Mouse (Mus musculus): ENCODE results near the gene Abca5. TPM values are rescaled to one million over a fixed set of nuclear protein-coding genes. Genes with fewer than 3 reads are reported as not detected.

Abca5 gene
- polyA plus RNA-seq, 1 experiment from 2014 or later, result 2.2 TPM

DNA sequence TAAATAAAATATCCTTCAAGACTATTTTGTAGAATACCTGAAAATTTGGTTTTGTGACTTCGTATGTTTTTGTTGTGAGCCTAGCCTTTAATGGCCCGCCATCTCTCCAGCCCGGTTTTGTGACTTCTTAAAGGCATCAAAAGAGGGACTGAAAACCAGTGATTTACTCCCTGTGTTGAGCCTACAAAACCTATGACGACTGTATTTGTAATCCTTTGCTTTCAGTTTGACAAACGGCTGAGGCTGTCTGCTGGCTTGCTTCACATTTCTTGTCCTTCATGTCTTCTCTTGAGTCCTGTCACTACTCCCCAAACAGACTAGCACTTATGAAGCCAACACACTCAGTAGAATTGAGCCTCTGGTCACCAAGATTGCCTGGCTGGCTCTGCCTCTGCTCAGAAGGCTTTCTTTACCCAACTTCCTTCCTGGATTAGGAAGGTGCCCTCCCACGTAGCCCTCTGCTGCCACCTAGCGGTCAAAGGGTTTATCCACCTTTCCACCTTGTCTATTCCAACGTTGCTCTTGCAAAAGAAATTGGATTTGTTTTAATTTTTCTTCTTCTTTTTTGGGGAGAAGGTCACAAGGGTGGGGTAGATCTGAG is 69.2 kb downstream of the Abca5 start:
- peak; percentile 99 for TF ChIP-seq CTCF (IDR thresholded peaks at IDR 0.05; ENCODE audit: low read depth)
- Histone ChIP-seq H3K9me3 (replicated peaks; ENCODE audit: low read length) (no peaks in the 10 kb centered on the region), H3K4me1 (replicated peaks; ENCODE audit: insufficient read depth, low read length) (no peaks in the 10 kb centered on the region), H3K4me3 (replicated peaks; ENCODE audit: low read depth, low read length) (no peak overlapping the region), H3K27me3 (ENCODE audit: insufficient read depth, low read length) (no peaks in the 10 kb centered on the region), H3K27ac (no peak overlapping the region), H3K4me2 (ENCODE audit: low read length) (no peak overlapping the region), H3K9ac (ENCODE audit: low read depth, low read length) (no peak overlapping the region), H3K36me3 (ENCODE audit: insufficient read depth, low read length) (no peaks in the 10 kb centered on the region)
- peak; percentile 93 for DNase-seq (ENCODE audit: low spot score)
- 35% methylated on average over 8 of the region's 8 CpGs for WGBS
- peak; percentile 54; the same call in 1 of the 2 replicates for ATAC-seq (replicated peaks; ENCODE audit: low FRiP score, low read depth)

DNA sequence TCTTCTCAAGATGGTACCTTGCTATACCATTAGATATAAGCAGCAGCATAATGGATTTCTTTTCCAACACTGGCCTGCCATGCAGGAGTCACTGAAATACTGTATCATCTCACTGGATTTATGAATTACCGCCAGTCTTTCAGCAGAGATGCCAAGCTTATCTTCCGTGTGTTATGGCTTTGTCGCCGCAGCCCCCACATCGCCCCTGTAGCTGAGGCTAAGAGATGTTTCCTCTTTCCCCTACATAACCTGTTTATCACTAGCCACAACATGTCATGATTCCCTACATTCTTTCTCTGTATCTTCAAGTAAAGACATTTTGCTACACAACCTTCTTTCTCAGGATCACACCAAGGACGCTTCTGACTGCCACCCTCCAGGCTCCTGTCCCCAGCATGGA is 70.3 kb downstream of the Abca5 start:
- H3K36me3 ChIP-seq (ENCODE audit: insufficient read depth, low read length), result no peaks in the 10 kb centered on the region
- no peak overlapping the region for H3K4me3 ChIP-seq (replicated peaks; ENCODE audit: low read depth, low read length)
- 88% methylated on average over 6 of the region's 6 CpGs for WGBS
- H3K4me2 ChIP-seq (ENCODE audit: low read length), result no peak overlapping the region
- H3K27ac ChIP-seq, result no peak overlapping the region
- no peaks in the 10 kb centered on the region for H3K27me3 ChIP-seq (ENCODE audit: insufficient read depth, low read length)
- no peaks in the 10 kb centered on the region for H3K4me1 ChIP-seq (replicated peaks; ENCODE audit: insufficient read depth, low read length)
- ATAC-seq (replicated peaks; ENCODE audit: low FRiP score, low read depth) (no peak), DNase-seq (ENCODE audit: low spot score) (no peak)
- H3K9ac ChIP-seq (ENCODE audit: low read depth, low read length), result no peak overlapping the region
- TF ChIP-seq CTCF (IDR thresholded peaks at IDR 0.05; ENCODE audit: low read depth), result no peak
- no peaks in the 10 kb centered on the region for H3K9me3 ChIP-seq (replicated peaks; ENCODE audit: low read length)

DNA sequence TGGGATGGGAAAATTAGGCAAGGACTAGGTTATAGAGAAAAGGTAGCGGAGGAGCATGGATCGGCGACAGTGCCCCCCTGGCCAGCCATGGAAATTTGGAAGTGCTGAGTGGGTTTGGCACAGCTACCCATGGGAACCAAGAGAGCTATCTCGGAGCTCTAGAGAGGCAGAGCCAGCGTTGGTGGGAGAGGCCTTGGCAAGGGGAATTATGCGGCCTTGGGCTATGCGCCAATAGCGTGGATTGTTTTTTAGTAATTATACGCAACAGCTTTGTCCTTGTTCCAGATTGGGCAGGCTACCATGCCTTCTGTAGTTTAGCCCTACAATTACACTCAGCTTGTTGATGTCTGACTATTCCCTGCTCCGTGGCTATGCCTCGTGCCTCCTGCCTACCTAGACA is 70.8 kb downstream of the Abca5 start:
- H3K27me3 ChIP-seq (ENCODE audit: insufficient read depth, low read length), result no peaks in the 10 kb centered on the region
- no peak overlapping the region for H3K27ac ChIP-seq
- H3K9me3 ChIP-seq (replicated peaks; ENCODE audit: low read length), result no peaks in the 10 kb centered on the region
- H3K9ac ChIP-seq (ENCODE audit: low read depth, low read length), result no peak overlapping the region
- no peak overlapping the region for H3K4me2 ChIP-seq (ENCODE audit: low read length)
- DNase-seq (ENCODE audit: low spot score), result no peak
- H3K4me1 ChIP-seq (replicated peaks; ENCODE audit: insufficient read depth, low read length), result no peaks in the 10 kb centered on the region
- ATAC-seq (replicated peaks; ENCODE audit: low FRiP score, low read depth), result no peak
- no peaks in the 10 kb centered on the region for H3K36me3 ChIP-seq (ENCODE audit: insufficient read depth, low read length)
- no peak for TF ChIP-seq CTCF (IDR thresholded peaks at IDR 0.05; ENCODE audit: low read depth)
- H3K4me3 ChIP-seq (replicated peaks; ENCODE audit: low read depth, low read length), result no peak overlapping the region
- 89% methylated on average over 11 of the region's 11 CpGs for WGBS

DNA sequence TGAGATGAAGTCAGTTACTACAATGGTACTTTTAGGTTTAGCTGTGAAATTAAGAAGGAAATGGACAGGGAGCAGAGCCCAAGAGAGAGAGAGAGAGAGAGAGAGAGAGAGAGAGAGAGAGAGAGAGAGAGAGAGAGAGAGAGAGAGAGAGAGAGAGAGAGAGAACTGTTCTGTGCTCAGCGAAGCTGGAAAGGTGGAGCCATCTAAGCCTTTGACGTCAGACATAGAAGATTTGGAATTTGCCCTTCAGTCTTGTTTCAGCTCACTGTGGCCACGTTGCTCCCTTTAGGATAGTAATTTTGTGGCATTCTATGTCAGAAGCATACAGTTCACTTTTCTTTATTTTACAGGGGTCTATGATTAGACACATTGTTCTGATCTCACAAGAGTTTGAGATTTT is 75.6 kb downstream of the Abca5 start:
- no peak overlapping the region for H3K27ac ChIP-seq
- no peak for DNase-seq (ENCODE audit: low spot score)
- H3K4me3 ChIP-seq (replicated peaks; ENCODE audit: low read depth, low read length), result no peak overlapping the region
- H3K9ac ChIP-seq (ENCODE audit: low read depth, low read length), result no peak overlapping the region
- H3K4me2 ChIP-seq (ENCODE audit: low read length), result no peak overlapping the region
- TF ChIP-seq CTCF (IDR thresholded peaks at IDR 0.05; ENCODE audit: low read depth), result no peak
- no peaks in the 10 kb centered on the region for H3K36me3 ChIP-seq (ENCODE audit: insufficient read depth, low read length)
- ATAC-seq (replicated peaks; ENCODE audit: low FRiP score, low read depth), result no peak
- H3K9me3 ChIP-seq (replicated peaks; ENCODE audit: low read length), result no peaks in the 10 kb centered on the region
- H3K27me3 ChIP-seq (ENCODE audit: insufficient read depth, low read length), result no peaks in the 10 kb centered on the region
- no peaks in the 10 kb centered on the region for H3K4me1 ChIP-seq (replicated peaks; ENCODE audit: insufficient read depth, low read length)
- 80% methylated on average over 3 of the region's 3 CpGs for WGBS

DNA sequence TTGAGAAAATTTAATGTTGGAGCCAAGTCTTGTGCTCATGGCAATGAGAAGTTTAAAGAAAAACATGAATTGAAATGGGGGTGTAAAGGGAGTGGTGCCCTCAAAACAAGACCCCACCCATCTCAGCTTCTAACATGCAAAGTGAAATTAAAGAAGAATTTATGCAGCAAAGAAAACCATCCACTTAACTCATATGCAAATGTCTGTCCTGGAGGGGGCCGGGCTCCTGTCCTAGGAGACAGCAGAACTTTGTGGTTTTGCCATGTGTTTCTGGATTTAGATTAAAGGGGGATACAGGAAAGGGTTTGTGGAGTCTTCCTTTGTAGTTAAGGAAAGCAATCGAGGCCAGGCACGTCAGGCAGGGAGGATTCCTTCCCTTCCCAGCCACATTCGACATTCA is 79.6 kb downstream of the Abca5 start:
- no peak for TF ChIP-seq CTCF (IDR thresholded peaks at IDR 0.05; ENCODE audit: low read depth)
- DNase-seq (ENCODE audit: low spot score), result no peak
- Histone ChIP-seq H3K4me3 (replicated peaks; ENCODE audit: low read depth, low read length) (no peak overlapping the region), H3K9ac (ENCODE audit: low read depth, low read length) (no peak overlapping the region), H3K4me2 (ENCODE audit: low read length) (no peak overlapping the region), H3K36me3 (ENCODE audit: insufficient read depth, low read length) (no peaks in the 10 kb centered on the region), H3K4me1 (replicated peaks; ENCODE audit: insufficient read depth, low read length) (no peaks in the 10 kb centered on the region), H3K27ac (no peak overlapping the region), H3K27me3 (ENCODE audit: insufficient read depth, low read length) (no peaks in the 10 kb centered on the region), H3K9me3 (replicated peaks; ENCODE audit: low read length) (no peaks in the 10 kb centered on the region)
- ATAC-seq (replicated peaks; ENCODE audit: low FRiP score, low read depth), result no peak
- 64% methylated on average over 4 of the region's 4 CpGs for WGBS

DNA sequence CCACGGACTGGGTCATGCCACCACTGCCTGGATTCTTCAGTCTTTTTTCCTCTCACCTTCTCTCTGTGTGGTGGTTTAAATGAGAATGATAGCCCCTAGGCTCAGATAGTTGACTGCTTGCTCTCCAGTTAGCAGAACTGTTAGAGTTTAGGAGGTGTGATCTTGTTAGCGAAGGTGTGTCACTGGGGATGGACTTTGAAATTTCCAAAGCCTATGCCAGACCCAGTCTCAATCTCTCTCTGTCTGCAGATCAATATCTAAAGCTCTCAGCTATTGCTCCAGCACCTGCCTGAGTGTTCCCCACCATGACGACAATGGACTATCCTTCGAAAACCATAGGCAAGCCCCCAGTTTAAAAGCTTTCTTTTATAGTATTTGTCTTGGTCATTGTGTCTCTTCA is 80.5 kb downstream of the Abca5 start:
- Histone ChIP-seq H3K4me2 (ENCODE audit: low read length) (no peak overlapping the region), H3K27me3 (ENCODE audit: insufficient read depth, low read length) (no peaks in the 10 kb centered on the region), H3K36me3 (ENCODE audit: insufficient read depth, low read length) (no peaks in the 10 kb centered on the region), H3K9ac (ENCODE audit: low read depth, low read length) (no peak overlapping the region), H3K9me3 (replicated peaks; ENCODE audit: low read length) (no peaks in the 10 kb centered on the region), H3K27ac (no peak overlapping the region), H3K4me1 (replicated peaks; ENCODE audit: insufficient read depth, low read length) (no peaks in the 10 kb centered on the region), H3K4me3 (replicated peaks; ENCODE audit: low read depth, low read length) (no peak overlapping the region)
- TF ChIP-seq CTCF (IDR thresholded peaks at IDR 0.05; ENCODE audit: low read depth), result no peak
- ATAC-seq (replicated peaks; ENCODE audit: low FRiP score, low read depth) (no peak), DNase-seq (ENCODE audit: low spot score) (no peak)
- WGBS, result 91% methylated on average over 4 of the region's 4 CpGs

DNA sequence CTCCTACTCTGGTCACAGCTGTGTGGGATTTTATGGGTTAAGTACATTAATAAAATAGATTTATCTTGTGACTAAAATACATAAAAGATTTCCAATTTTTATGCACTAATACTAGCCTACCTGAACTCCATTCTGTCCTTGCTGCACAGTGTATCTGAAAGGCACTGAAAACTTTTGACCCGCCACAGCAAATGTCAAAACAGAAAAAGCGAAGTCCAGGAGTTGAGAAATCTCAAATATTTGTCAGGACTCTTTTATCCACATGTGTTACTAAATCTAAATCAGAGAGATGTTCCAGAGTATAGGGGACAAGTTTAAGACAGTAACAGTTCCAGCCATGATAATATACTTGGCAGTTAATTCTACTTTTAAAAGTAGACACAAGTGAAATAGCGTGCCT is 85.3 kb downstream of the Abca5 start:
- no peaks in the 10 kb centered on the region for H3K27me3 ChIP-seq (ENCODE audit: insufficient read depth, low read length)
- H3K27ac ChIP-seq, result no peak overlapping the region
- H3K36me3 ChIP-seq (ENCODE audit: insufficient read depth, low read length), result no peaks in the 10 kb centered on the region
- H3K4me2 ChIP-seq (ENCODE audit: low read length), result no peak overlapping the region
- no peaks in the 10 kb centered on the region for H3K9me3 ChIP-seq (replicated peaks; ENCODE audit: low read length)
- 71% methylated on average over 3 of the region's 3 CpGs for WGBS
- no peak for TF ChIP-seq CTCF (IDR thresholded peaks at IDR 0.05; ENCODE audit: low read depth)
- no peak overlapping the region for H3K4me3 ChIP-seq (replicated peaks; ENCODE audit: low read depth, low read length)
- DNase-seq (ENCODE audit: low spot score), result no peak
- no peaks in the 10 kb centered on the region for H3K4me1 ChIP-seq (replicated peaks; ENCODE audit: insufficient read depth, low read length)
- ATAC-seq (replicated peaks; ENCODE audit: low FRiP score, low read depth), result no peak
- H3K9ac ChIP-seq (ENCODE audit: low read depth, low read length), result no peak overlapping the region
